Mouse (Mus musculus): ENCODE data around the gene Cdc37l1.
A peak's percentile ranks its signal among the peaks of the same experiment; 100 is the strongest.

The Cdc37l1 gene

DNA sequence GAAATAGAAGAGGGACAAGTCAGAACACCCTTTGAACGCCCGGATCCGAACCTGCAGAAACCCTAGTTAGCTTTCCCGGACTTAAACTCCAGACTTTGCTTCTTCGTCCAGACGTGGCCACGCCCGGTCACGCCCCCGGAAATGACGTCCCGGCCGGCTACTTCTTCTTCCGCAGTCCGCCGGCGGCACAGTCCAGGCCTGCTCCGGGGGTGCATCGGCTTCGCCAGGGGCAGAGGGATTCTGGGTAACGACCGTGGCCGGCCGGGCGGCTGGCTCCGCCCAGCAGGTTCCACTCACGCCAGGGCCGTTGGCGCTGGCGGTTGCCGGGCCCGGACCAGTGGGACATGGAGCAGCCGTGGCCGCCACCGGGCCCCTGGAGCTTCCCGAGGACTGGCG, at the start of gene Cdc37l1:
Gene Cdc37l1, plus strand, starts transcription at position 159 of the 396 bp plus-strand sequence.
- peak; percentile 100 for DNase-seq

DNA sequence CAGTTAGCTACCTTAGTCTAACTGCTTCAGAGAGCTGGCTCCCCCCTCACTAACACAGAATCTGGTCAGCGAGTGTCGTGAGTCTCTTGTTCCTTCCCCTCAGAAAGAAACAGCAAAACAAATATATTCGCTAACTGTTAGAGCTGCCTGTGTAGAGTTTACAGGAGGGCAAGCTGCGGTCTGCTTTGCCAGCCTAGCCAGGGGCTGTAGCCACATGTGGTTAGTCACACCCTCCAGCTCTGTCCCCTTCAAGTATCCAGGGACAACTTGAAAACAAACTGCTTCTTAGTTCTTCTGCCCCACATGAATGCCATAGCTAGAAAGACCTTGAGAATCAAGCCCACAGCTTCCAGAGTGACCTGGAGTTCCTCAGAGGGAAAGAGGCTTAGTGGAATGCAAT, 48.9 kb upstream of the Cdc37l1 start:
- DNase-seq: peak; percentile 69

DNA sequence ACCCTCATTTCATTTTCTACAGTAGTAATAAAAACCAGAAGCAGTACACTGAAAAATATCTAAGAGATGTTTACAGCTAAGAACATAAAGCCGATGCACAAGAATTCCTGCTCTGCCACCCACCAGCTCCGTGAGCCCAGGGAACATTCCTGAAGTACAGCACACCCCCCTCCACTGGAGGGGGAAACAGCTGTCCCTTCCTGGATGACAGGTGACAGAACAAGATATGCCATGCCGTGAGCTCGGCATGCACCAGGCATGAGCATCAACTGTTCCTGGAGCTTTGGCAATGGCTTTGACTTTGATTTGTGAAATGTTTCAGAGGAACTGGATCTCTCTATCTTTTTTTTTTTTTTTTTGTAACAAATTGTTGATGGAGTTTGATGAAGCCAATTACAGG, 43.4 kb upstream of the Cdc37l1 start:
- DNase-seq: peak; percentile 88

DNA sequence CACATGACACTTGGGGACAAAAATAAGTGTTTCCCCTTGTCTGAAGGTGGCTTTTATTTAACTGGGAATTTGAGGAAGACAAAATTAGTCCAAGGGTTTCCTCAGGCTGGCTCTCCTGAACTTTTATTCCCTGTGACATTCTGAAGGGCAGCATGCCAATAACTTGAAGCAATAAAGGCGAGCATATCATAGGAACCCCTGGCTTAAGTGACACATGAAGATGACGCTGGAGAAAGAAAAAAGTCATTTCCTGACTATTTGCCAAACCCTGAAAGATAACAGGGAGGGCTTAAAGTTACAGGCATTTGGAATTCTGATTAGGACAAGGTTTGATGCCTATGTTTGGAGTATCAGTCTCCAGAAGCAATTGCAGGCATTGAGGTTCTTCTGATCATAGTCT, 42.8 kb upstream of the Cdc37l1 start:
- peak; percentile 83 for DNase-seq

DNA sequence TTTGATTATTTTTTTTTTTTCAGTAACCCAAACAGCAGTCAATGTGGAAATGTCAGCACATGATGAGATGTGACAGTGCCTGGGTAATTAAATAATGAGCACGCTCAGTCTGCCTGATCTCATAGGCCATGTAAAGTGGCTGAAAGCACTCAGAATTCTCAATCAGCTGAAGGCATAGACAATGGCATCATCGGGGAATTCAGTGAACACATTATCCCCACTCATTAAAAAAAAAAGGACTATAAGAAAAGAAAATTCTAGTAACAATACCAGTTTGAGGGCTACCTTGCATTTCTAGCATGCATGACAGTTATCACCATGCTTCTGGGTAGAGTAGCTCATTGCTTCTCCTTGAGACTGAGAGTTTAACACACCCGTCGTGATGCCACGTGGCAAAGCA, 38.9 kb upstream of the Cdc37l1 start:
- DNase-seq: no peak

DNA sequence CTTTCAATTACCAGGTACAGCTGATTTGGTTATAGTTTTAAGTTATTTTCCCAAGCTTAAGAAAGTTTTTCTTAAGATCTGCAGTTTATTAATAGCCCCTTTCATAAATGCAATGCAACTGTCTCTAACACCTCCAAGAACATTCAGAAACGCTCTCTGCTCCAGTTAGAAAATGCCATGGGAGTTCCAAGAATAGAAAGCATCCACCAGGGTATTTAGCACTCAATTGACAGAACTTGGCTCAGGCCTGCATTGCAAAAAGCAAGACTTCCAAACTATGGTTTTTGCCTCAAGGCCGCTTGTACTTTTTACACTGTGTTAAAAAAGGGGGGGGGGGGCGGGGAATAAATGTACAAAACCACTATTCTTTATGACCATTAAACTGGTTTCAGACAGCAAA, 27.0 kb upstream of the Cdc37l1 start:
- DNase-seq: no peak

DNA sequence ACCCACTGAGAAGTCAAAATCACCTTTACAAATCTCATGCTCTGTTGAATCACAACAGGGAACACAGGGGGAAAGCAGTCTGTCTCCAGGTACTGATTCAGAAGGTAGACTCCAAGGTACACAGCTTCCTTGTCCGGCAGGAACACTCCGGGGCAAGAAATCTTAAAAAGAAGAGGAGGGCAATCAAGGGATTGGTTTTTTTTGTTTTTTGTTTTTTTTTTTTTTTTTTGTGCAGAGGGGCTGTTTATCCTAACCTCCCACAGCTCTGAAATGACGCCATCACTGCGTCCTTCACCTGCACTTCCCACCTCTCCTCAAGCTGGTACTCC, 26.7 kb upstream of the Cdc37l1 start:
- no peak for DNase-seq

DNA sequence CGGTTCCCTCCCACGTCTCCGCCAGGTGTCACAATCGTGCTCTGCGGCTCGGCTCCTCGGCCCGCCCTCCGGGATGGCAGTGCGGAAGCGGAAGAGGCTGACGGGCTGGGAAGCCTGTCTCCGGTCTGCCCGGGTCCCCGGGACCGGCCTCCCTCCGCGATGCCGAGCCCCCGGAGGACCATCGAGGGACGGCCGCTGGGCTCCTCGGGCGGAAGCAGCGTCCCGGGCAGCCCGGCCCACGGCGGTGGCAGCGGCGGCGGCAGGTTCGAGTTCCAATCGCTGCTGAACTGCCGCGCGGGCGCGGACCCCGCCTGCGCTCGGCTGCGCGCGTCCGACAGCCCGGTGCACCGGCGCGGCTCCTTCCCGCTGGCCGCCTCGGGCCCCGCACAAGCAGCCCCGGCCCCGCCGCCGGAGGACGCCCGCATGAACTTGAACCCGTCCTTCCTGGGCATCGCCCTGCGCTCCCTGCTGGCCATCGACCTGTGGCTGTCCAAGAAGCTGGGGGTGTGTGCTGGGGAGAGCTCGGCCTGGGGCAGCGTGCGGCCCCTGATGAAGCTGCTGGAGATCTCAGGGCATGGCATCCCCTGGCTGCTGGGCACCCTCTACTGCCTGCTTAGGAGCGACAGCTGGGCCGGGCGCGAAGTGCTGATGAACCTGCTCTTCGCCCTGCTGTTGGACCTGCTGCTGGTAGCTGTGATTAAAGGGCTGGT, 26.2 kb upstream of the Cdc37l1 start, which contains the start of gene Plpp6:
Gene Plpp6, plus strand, starts transcription at position 112 of the 710 bp plus-strand sequence.
- DNase-seq: peak; percentile 99

DNA sequence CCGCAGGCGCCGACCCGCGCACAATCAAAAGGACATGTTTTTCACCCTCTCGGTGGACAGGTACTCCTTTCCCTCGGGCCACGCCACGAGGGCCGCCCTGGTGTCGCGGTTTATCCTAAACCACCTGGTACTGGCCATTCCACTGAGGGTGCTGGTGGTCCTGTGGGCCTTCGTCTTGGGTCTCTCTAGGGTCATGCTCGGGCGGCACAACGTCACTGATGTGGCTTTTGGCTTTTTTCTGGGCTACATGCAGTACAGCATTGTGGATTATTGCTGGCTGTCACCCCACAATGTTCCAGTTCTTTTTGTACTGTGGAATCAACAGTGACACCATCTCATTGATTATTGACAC, 25.6 kb upstream of the Cdc37l1 start:
- DNase-seq: no peak

DNA sequence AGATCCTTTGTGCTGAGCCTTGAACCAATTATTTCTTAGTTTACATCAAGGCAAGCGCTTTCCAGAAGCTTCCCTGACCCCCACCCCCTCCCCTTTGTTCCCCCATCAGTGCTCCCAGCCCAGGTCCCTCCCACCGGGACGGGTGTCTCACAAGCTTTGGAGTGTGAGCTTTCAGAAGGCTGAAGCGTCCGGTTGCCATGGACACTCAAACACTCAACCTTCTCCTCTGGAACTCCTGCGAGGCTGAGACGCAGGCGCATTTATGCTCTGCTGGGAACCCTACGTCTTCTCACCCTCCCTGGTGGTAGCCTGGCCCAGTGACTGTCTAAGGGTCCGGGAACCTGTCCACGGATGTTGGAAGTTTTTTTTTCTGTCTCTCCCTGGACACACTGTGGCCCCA, 22.5 kb upstream of the Cdc37l1 start, which contains the start of gene 4430402I18Rik:
Gene 4430402I18Rik, minus strand, starts transcription at position 149 of the 400 bp plus-strand sequence.
- DNase-seq: no peak

DNA sequence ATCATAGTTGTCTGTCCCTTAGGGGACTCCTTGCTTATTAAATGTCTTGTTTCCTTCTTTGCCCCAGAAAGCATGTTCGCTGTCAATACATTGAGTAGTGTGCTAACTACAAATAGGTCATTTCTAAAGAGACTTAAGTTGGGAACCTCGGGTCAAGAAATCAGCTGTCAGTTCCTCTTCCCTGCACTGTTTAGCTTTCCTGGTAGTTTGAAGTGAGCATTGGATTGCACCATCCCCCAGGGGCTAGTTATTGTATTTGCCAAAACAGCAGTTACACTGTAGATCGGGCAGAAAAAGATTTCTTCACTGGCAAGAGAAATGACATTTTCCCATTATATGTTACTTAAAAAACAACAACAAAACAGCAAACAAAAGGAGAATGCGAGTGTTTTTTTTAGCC, 22.0 kb upstream of the Cdc37l1 start:
- no peak for DNase-seq

DNA sequence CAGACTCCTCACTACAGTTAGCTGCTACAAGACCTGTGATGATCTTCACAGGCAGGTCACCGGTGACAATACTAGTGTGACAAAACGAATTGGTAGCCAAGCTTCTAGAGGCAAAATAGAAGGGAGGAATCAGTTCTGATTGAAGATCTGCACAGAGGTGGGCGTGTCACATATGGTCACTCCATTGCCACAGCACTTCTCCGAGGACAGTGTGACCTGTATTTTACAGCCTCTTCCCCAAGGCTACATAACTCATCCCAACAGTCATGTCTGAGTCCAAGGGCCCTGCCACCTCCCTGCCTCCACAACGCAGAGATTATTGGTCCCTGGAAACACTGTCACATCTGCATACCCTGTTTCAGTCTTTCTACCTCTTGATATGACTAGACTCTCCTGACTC, 20.9 kb upstream of the Cdc37l1 start:
- no peak for DNase-seq

DNA sequence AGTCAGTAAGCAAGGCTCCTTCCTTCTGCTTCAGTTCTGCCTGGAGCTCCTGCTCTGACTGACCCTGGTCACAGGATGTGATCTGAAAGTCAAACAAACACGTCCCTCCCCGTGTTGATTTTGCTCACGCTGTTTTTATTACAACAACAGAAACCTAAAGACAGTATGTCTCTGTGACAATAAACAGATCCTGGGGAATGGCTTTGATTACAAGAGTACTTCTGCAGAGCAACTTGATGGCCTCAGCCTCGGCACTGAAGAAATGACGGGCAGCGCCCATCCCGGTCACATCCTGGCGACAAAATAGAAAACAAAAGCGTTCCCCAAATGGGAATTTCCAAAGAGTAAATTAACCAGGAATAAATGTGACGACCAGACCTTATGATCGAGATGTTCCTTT, 19.9 kb upstream of the Cdc37l1 start:
- peak; percentile 94 for DNase-seq

DNA sequence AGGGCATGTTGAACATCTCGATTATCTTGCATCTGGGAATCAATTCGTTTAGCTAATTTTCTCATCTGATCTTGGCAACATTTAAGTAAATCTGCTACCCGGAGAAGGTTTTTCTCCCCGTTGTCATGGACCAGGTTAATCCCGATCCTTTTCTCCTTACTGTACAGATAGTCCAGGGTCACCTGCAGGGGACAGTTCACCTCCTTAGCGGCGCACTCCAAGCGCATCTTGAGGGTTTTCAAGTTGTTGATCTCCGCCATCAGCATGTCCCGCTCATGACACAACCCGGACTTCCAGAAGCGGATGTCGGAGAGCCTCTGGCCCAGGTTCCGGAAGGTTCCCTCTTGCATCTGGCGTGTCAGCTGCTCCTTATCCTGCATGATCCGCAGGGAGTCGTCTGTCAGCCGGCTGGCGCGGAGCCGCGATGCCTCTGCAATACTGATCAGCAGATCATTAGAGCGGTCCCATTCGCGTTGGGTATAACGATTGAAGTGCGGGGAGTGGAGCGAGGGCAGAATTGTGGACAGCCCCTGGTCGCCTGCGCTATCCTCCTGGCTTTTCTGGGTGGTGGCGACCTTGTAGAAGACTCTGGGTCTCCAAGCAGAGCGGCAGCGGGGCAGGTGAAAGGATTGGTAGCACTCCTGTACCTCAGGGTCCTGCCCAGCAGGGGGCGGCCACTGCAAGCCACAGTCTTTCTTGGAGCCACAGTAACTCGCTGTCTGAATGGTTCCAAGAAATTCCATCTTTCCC, 15.1 kb upstream of the Cdc37l1 start:
- DNase-seq: peak; percentile 97

DNA sequence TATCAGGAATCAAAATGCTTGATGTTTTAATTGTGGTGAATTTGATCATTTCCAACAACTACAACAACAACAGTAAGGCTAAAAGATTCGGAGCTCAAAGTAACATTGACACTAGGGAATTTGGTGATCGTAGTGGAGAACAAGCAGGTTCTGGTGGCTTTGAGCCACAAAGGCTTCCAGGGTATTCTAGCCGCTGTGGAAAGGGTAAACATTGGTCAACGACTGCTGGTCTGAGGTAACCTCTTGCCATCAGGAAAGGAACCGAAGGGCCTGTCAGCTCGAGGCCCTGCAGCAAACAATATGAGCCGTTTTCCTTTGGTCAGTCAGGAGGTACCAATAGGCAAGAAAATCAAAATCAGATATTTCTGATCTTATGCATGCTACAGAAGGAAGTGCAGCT, 7.5 kb upstream of the Cdc37l1 start:
- DNase-seq: peak; percentile 9

DNA sequence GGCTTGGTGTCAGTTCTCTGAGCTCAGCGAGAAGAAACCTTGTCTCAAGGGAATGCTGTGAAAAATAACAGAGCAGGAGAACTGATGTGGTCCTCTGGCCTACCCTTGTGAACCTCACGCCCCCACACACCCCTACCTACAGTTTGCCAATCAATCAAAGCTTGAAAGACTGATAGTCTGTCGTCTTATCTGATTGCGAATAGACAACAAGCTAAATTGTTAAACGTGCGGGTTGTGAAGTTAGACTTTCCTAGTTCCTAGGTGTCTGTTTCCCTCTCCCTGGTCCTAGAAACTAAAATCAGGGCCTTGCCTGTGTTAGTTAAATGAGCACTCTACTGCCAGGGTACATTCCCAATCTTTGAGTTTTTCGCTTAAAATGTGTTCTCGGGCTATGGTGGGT, 637 bp upstream of the Cdc37l1 start:
- DNase-seq: peak; percentile 74

DNA sequence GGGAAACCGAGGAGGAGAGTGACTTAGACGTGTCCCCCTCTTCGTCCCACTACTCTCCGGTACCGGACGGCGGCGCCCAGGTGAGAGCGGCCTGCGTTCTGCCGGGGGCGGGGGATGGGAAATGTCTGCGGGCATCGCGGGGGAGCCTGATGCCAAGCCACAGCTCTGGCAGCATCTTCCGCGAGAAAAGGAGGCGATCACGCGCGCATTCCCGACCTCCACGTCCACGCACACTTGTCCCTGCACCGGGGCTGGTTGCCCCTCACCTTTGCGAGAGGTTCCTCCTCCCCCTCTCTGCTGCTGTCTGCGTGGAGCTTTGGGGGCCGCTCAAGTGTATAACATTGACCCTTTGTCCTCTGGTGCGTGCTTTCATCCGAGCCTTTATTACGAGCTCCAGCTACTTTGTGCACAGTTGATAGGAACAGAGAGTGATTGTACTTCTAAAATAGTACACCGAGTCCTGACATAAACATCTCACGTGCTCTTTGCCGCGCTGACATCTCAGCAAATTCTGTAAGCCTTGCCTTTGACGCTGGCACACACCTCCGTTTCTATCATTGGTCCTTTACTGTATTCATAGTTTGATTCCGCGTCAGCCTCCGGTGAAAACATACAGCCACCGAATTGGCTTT, 554 bp downstream of the Cdc37l1 start:
- DNase-seq: no peak

DNA sequence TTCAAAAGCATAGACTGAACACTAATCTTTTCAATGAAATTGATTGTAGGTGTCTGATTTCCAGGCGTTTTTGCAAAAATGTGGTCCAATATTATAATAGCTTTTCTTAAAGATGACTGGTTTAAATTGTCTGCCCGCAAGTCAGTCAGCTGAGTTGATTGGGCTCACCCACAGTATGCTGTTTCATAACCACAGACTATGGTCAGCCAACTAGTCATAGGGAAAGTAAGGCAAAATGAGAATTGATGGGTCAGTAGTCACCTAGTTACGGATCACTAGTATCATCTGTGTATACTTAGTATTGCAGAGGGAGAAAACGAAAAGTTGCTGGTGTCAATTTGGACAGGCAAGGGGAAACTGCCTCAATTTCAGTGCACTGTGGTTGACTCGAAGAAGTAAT, 1.2 kb downstream of the Cdc37l1 start:
- peak; percentile 55 for DNase-seq

DNA sequence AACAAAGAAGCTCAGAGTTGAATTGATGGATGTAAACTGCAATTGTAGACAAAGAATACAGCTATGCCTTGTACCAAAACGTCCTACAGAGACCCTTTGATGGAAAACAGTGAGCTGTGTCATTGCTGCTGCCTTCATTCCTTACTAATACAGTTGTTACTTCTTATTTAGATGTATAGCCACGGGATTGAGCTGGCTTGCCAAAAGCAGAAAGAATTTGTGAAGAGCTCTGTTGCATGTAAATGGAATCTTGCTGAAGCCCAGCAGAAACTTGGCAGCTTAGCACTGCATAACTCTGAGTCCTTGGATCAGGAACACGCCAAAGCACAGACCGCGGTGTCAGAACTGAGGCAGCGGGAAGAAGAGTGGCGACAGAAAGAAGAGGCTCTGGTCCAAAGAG, 4.7 kb downstream of the Cdc37l1 start:
- DNase-seq: peak; percentile 94

DNA sequence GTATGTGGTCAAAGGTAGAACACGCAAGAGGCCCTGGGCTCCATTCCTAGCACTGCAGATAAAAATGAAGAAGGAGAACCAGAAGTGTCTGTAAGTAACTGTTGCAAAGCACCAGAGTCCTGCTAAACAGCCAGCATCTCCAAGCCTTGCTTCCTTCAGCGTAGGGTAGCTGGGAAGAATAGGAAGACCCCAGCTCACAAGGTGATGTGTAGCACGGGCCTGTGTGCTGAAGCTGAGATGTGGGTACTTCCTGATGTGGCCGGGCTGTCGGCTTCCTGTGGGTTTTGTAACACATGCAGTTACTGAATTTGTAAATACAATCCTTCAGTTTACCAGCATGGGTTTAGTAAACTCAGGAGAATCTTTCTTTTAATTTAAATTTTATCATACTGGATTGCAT, 5.2 kb downstream of the Cdc37l1 start:
- peak; percentile 63 for DNase-seq

DNA sequence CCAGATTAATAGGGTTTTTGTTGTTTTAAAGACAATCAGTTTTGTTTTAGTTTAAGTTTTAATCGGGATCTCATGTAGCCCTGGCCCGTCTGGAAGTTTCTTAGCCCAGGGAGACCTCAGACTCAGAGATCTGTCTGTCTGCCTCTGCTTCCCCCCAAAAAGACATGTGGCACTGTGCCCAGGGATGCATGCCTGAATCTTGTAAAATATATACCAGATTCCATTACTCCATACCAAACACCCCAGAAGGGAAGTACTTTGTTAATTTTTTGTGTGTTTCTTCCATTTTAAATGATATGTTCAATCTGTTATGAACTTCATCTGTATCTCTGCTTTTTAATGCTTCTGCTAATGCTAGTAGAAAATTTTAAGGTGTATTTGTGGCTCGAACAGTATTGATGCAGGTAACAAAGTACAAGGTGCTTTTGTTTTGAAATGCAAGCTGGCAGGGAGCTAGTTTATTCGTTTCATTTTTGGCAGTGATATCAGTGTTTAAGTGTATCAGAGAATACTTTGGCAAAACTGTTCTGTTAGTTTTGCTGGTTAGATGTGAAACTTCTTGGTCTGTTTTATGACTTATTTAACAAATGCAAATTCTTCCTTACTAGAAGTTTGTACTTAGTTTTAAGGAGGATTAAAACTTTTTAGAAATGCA, 8.0 kb downstream of the Cdc37l1 start:
- peak; percentile 66 for DNase-seq

DNA sequence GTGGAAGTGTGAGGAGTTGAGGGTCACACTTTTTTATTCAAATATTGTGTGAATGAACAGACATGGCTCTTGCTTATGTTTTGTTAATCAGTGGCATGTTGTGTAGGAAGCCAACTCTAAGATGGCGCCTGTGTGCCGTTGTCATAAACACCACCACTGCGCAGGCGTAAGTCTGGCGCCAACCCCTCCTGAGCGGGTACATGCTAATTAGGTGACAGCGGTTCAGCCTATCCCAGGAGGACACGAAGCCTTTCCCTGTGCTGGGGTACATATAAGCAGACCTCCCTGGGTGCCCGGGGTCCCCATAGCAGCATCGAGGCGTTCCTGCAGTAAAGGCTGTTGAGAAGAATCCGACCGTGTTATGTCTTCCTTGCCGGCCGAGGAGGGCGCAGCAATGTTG, 10.2 kb downstream of the Cdc37l1 start:
- DNase-seq: peak; percentile 88

DNA sequence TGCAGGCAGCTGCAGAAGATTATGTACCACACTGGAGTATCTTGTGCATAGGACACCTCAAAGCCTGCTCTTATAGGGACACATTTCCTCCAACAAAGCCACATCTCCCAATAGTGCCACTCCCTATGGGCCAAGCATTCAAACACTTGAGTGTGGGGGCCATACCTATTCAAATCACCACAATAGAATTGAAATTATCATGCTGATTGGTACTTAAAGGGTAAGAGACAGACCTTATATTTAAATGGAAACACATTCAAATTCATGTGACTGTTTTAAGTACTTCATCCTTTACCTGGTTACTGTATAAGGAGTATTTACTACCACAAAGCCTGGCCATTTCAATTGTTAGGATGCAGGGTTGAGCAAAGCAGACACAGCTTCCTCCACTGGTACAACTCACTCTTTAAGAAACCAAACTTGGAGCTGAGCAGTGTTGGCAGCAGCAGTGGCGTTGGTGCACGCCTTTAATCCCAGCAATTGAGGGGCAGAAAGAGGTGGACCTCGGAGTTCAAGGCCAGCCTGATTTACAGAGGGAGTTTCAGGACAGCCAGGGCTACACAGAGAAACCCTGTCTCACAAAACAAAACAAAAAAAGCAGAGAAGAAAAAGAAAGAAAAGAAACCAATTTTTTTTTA, 18.0 kb downstream of the Cdc37l1 start:
- DNase-seq: peak; percentile 80

All from heart, adult 11 months (tissue).